Mouse (Mus musculus) erythroblast, embryonic 14.5 days (primary cell): ENCODE results near the gene Smad1.

ENCODE experiments used
- GATA1 ChIP-seq: IDR thresholded peaks from 2 replicates; pipeline ENCODE4 v1.6.1; 2012; ENCODE audit warnings: low read length, inconsistent platforms, mixed read lengths
- TAL1 ChIP-seq: IDR thresholded peaks from 3 replicates; pipeline ENCODE4 v1.6.1; 2012; ENCODE audit warnings: low read length, inconsistent platforms, mixed read lengths

DNA sequence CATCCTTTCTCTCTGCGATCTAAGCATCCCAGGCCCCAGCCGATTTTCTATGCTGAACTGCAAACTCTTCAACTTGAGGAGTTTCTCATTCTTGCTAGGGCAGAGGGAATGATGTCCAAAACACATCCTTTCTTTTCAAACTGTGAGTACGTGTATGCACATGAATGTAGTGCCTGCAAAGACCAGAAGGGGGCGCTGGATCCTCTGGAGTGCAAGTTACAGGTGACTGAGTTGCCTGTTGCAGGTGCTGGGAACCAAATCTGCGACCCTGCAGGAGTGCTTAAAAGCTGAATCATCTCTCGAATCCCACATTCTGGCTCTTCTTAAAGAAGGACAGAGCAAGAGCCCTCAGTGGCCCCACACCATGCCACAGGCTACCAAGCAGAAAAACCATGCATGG lies 13.0 kb downstream of the Smad1 start:
- no peak for TF ChIP-seq TAL1
- TF ChIP-seq GATA1: no peak
